Mouse (Mus musculus): ENCODE measurements at regions not wholly inside any gene's neighbourhood (a gene's known extent, or its start where the extent isn't known, plus 50 kb on each side); places are given as distances from the start of the nearest gene placed in this dataset.

GRCm38 (mm10) chr9:63843431-63843830 is 85.6 kb upstream of the Smad3 start:
- no peak for TF ChIP-seq CTCF (IDR thresholded peaks at IDR 0.05; ENCODE audit: extremely low read depth, insufficient read length, insufficient replicate concordance, low read depth, low read length)
- TF ChIP-seq POLR2A (IDR thresholded peaks at IDR 0.05; ENCODE audit: low read depth, low read length) = no peak
